Mouse (Mus musculus): ENCODE results near the gene Eif3d. TPM values are rescaled to one million over a fixed set of nuclear protein-coding genes. Genes with fewer than 3 reads are reported as not detected.

The Eif3d gene
- polyA plus RNA-seq, 1 experiment: 461 TPM

GRCm38 (mm10) chr15:77952921-77953320, 17.7 kb downstream of the Eif3d start:
- Histone ChIP-seq H3K79me2 (ENCODE audit: control insufficient read depth, insufficient read depth) (no peaks in the 10 kb centered on the region), H3K4me2 (ENCODE audit: low read depth) (no peak overlapping the region), H3ac (ENCODE audit: control insufficient read depth, insufficient read length) (no peak overlapping the region), H3K36me3 (ENCODE audit: control insufficient read depth, insufficient read depth) (no peaks in the 10 kb centered on the region), H3K27me3 (ENCODE audit: control insufficient read depth, insufficient read depth, insufficient read length) (no peaks in the 10 kb centered on the region), H3K4me3 (no peak overlapping the region)
- TF ChIP-seq POLR2A (IDR thresholded peaks at IDR 0.05; ENCODE audit: insufficient read length, low read depth) (no peak), TCF3 (IDR thresholded peaks at IDR 0.05; ENCODE audit: insufficient read length, low read depth) (no peak), USF1 (IDR thresholded peaks at IDR 0.05; ENCODE audit: low read depth) (no peak), POLR2AphosphoS2 (IDR thresholded peaks at IDR 0.05; ENCODE audit: insufficient read length, low read depth) (no peak), E2F4 (IDR thresholded peaks at IDR 0.05; ENCODE audit: insufficient read depth) (no peak), TCF12 (IDR thresholded peaks at IDR 0.05; ENCODE audit: insufficient read depth, poor library complexity, severe bottlenecking) (no peak), CEBPB (IDR thresholded peaks at IDR 0.05; ENCODE audit: insufficient read depth, poor library complexity, severe bottlenecking) (no peak), REST (IDR thresholded peaks at IDR 0.05; ENCODE audit: insufficient read depth, insufficient read length) (no peak), MAX (IDR thresholded peaks at IDR 0.05; ENCODE audit: low read depth) (no peak), MYOG (IDR thresholded peaks at IDR 0.05; ENCODE audit: control insufficient read depth in 1 of 3, insufficient read depth in 1 of 3, insufficient read length in 2 of 3, low read depth in 2 of 3) (no peak), MYOD1 (IDR thresholded peaks at IDR 0.05; ENCODE audit: control insufficient read depth in 1 of 3, insufficient read length in 2 of 3, low read depth in 2 of 3) (no peak), SRF (IDR thresholded peaks at IDR 0.05; ENCODE audit: control insufficient read depth, insufficient read length, low read depth) (no peak)

- Histone ChIP-seq H3K4me3 (no peak overlapping the region), H3ac (ENCODE audit: control insufficient read depth, insufficient read length) (no peak overlapping the region), H3K79me2 (ENCODE audit: control insufficient read depth, insufficient read depth) (no peaks in the 10 kb centered on the region), H3K36me3 (ENCODE audit: control insufficient read depth, insufficient read depth) (peaks cover 3% of the 10 kb centered on the region), H3K4me2 (ENCODE audit: low read depth) (no peak overlapping the region), H3K27me3 (ENCODE audit: control insufficient read depth, insufficient read depth, insufficient read length) (no peaks in the 10 kb centered on the region)
- TF ChIP-seq CEBPB (IDR thresholded peaks at IDR 0.05; ENCODE audit: insufficient read depth, poor library complexity, severe bottlenecking): no peak
- TF ChIP-seq TCF12 (IDR thresholded peaks at IDR 0.05; ENCODE audit: insufficient read depth, poor library complexity, severe bottlenecking): no peak
- no peak for TF ChIP-seq TCF3 (IDR thresholded peaks at IDR 0.05; ENCODE audit: insufficient read length, low read depth)
- no peak for TF ChIP-seq SRF (IDR thresholded peaks at IDR 0.05; ENCODE audit: control insufficient read depth, insufficient read length, low read depth)
Measured at GRCm38 (mm10) chr15:77949061-77949460, 21.6 kb downstream of the Eif3d start.

- Histone ChIP-seq H3K4me3 (no peak overlapping the region), H3K79me2 (ENCODE audit: control insufficient read depth, insufficient read depth) (no peaks in the 10 kb centered on the region), H3K27me3 (ENCODE audit: control insufficient read depth, insufficient read depth, insufficient read length) (no peaks in the 10 kb centered on the region), H3K36me3 (ENCODE audit: control insufficient read depth, insufficient read depth) (peaks cover 3% of the 10 kb centered on the region), H3K4me2 (ENCODE audit: low read depth) (peak overlapping the region; percentile 81), H3ac (ENCODE audit: control insufficient read depth, insufficient read length) (no peak overlapping the region)
- TF ChIP-seq MYOD1 (IDR thresholded peaks at IDR 0.05; ENCODE audit: control insufficient read depth in 1 of 3, insufficient read length in 2 of 3, low read depth in 2 of 3): peak in 1 of 3 experiments; percentile 54
- peak; percentile 21 for TF ChIP-seq POLR2A (IDR thresholded peaks at IDR 0.05; ENCODE audit: insufficient read length, low read depth)
- peak in 1 of 3 experiments; percentile 67 for TF ChIP-seq MYOG (IDR thresholded peaks at IDR 0.05; ENCODE audit: control insufficient read depth in 1 of 3, insufficient read depth in 1 of 3, insufficient read length in 2 of 3, low read depth in 2 of 3)
- TF ChIP-seq POLR2AphosphoS2 (IDR thresholded peaks at IDR 0.05; ENCODE audit: insufficient read length, low read depth): peak; percentile 14
- no peak for TF ChIP-seq TCF12 (IDR thresholded peaks at IDR 0.05; ENCODE audit: insufficient read depth, poor library complexity, severe bottlenecking)
- TF ChIP-seq USF1 (IDR thresholded peaks at IDR 0.05; ENCODE audit: low read depth): peak; percentile 60
- no peak for TF ChIP-seq MAX (IDR thresholded peaks at IDR 0.05; ENCODE audit: low read depth)
Measured at GRCm38 (mm10) chr15:77945711-77946110, 24.9 kb downstream of the Eif3d start.

- H3K4me2 ChIP-seq (ENCODE audit: low read depth): no peak overlapping the region
- no peak overlapping the region for H3K4me3 ChIP-seq
- H3K27me3 ChIP-seq (ENCODE audit: control insufficient read depth, insufficient read depth, insufficient read length): no peaks in the 10 kb centered on the region
- peaks cover 3% of the 10 kb centered on the region for H3K36me3 ChIP-seq (ENCODE audit: control insufficient read depth, insufficient read depth)
- TF ChIP-seq MYOG (IDR thresholded peaks at IDR 0.05; ENCODE audit: control insufficient read depth in 1 of 3, insufficient read depth in 1 of 3, insufficient read length in 2 of 3, low read depth in 2 of 3) (no peak), POLR2AphosphoS2 (IDR thresholded peaks at IDR 0.05; ENCODE audit: insufficient read length, low read depth) (no peak), USF1 (IDR thresholded peaks at IDR 0.05; ENCODE audit: low read depth) (no peak), MYOD1 (IDR thresholded peaks at IDR 0.05; ENCODE audit: control insufficient read depth in 1 of 3, insufficient read length in 2 of 3, low read depth in 2 of 3) (no peak), TCF12 (IDR thresholded peaks at IDR 0.05; ENCODE audit: insufficient read depth, poor library complexity, severe bottlenecking) (no peak), REST (IDR thresholded peaks at IDR 0.05; ENCODE audit: insufficient read depth, insufficient read length) (no peak), MAX (IDR thresholded peaks at IDR 0.05; ENCODE audit: low read depth) (no peak)
- no peak overlapping the region for H3ac ChIP-seq (ENCODE audit: control insufficient read depth, insufficient read length)
- H3K79me2 ChIP-seq (ENCODE audit: control insufficient read depth, insufficient read depth): no peaks in the 10 kb centered on the region
Measured at GRCm38 (mm10) chr15:77941563-77941962, 29.1 kb downstream of the Eif3d start.

- Histone ChIP-seq H3K36me3 (ENCODE audit: control insufficient read depth, insufficient read depth) (no peaks in the 10 kb centered on the region), H3K79me2 (ENCODE audit: control insufficient read depth, insufficient read depth) (no peaks in the 10 kb centered on the region), H3ac (ENCODE audit: control insufficient read depth, insufficient read length) (no peak overlapping the region), H3K4me3 (no peak overlapping the region), H3K27me3 (ENCODE audit: control insufficient read depth, insufficient read depth, insufficient read length) (no peaks in the 10 kb centered on the region), H3K4me2 (ENCODE audit: low read depth) (no peak overlapping the region)
- TF ChIP-seq TCF12 (IDR thresholded peaks at IDR 0.05; ENCODE audit: insufficient read depth, poor library complexity, severe bottlenecking): no peak
- TF ChIP-seq POLR2A (IDR thresholded peaks at IDR 0.05; ENCODE audit: insufficient read length, low read depth): no peak
- no peak for TF ChIP-seq MAX (IDR thresholded peaks at IDR 0.05; ENCODE audit: low read depth)
- TF ChIP-seq USF1 (IDR thresholded peaks at IDR 0.05; ENCODE audit: low read depth): no peak
- TF ChIP-seq SRF (IDR thresholded peaks at IDR 0.05; ENCODE audit: control insufficient read depth, insufficient read length, low read depth): no peak
- no peak for TF ChIP-seq REST (IDR thresholded peaks at IDR 0.05; ENCODE audit: insufficient read depth, insufficient read length)
- no peak for TF ChIP-seq E2F4 (IDR thresholded peaks at IDR 0.05; ENCODE audit: insufficient read depth)
- no peak for TF ChIP-seq MYOD1 (IDR thresholded peaks at IDR 0.05; ENCODE audit: control insufficient read depth in 1 of 3, insufficient read length in 2 of 3, low read depth in 2 of 3)
- no peak for TF ChIP-seq POLR2AphosphoS2 (IDR thresholded peaks at IDR 0.05; ENCODE audit: insufficient read length, low read depth)
- no peak for TF ChIP-seq CEBPB (IDR thresholded peaks at IDR 0.05; ENCODE audit: insufficient read depth, poor library complexity, severe bottlenecking)
- no peak for TF ChIP-seq TCF3 (IDR thresholded peaks at IDR 0.05; ENCODE audit: insufficient read length, low read depth)
- no peak for TF ChIP-seq MYOG (IDR thresholded peaks at IDR 0.05; ENCODE audit: control insufficient read depth in 1 of 3, insufficient read depth in 1 of 3, insufficient read length in 2 of 3, low read depth in 2 of 3)
Measured at GRCm38 (mm10) chr15:77938516-77938915, 32.1 kb downstream of the Eif3d start.

All from myocyte (in vitro differentiated cells).